Mouse (Mus musculus) testis, postnatal 14 days (tissue): Measurements from ENCODE around the gene Slc4a10.
A peak's percentile ranks its signal among the peaks of the same experiment; 100 is the strongest.

Experiments
- DNase-seq: peaks from one replicate; pipeline ENCODE4 v3.0.0; 2021; ENCODE audit warnings: low spot score

Slc4a10 gene

DNA sequence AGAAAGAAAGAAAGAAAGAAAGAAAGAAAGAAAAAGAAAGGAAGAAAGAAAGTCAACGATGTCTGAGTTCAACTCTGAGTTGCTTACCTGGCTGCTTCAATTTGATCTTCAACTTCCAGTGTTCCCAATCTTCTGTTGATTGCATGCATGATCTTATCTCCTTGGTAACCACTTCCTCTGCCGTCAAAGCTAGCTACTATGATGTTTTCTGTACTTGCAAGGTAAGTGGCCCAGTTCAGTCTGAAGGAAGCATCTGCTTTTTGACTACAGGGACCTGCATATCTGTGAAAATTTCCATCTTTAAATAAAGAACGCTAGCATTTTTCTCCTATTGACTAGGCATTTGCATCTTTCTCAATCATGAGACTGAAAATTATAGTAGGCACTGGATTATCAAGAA lies 305.8 kb downstream of the Slc4a10 start:
- DNase-seq, result no peak

DNA sequence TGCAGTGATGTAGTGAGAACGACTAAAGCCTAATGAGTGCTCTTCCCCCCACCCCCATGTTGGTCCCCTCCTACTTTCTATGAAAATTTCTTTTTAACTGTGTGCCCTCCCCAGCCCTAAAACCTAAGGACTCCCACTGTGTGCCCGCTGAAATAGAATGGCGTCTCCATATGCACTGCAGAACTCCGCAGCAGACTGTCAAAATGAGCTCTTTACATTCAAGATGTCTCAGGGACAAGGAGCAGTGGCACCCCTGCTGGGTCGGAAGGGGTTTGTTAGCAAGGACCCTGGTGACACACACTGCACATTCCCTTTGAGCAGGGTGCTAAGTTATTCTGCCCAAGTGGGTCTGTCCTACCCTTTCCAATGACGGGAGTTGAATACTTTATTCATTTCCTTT lies 309.5 kb downstream of the Slc4a10 start:
- DNase-seq, result no peak

GRCm38 (mm10) chr2:62356606-62357005 lies 310.3 kb downstream of the Slc4a10 start:
- no peak for DNase-seq

DNA sequence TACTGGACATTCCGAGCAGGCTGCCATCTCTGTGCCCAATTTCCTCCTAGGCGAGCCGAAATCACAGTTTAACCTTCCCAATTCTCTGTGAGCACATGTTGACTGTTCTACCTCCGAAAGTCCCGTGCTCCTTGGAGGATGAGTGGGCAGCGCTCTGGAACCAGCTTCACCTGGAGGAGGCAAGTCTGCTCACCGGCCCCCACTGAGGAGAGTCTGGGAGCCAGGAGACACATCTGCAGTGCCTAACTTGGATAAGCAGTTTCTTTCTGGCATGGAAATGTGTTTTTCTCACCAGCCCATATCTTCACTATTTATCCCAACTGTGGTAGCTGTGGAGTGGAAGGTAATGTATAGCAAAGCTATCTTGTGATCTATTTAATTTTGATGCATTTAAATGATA lies 311.0 kb downstream of the Slc4a10 start:
- no peak for DNase-seq

GRCm38 (mm10) chr2:62360872-62361271 lies 314.6 kb downstream of the Slc4a10 start:
- DNase-seq, result no peak

- no peak for DNase-seq
Measured at GRCm38 (mm10) chr2:62361514-62361913, 315.3 kb downstream of the Slc4a10 start.

DNA sequence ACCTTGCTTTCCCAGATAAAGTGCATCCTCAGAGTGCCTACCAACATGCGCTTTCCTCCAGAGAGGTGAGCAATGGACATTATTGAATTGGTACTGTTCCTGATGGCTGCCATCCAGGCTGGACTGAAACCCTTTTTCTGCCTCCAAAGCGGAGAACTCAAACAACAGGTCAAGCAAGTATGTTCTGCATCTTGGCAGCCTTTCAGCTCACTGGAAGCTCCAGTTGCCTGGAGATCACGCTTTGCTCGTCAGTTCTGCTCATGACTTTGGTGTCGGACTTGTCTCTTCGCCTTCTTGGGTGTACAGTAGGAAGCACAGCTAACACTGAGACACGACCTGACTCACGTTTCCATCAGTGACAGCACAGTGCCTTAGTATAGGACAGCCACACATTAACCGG lies 315.9 kb downstream of the Slc4a10 start:
- peak; percentile 14 for DNase-seq

- no peak for DNase-seq
Measured at GRCm38 (mm10) chr2:62363606-62364005, 317.3 kb downstream of the Slc4a10 start.

GRCm38 (mm10) chr2:62368349-62369053 lies 322.2 kb downstream of the Slc4a10 start:
- no peak for DNase-seq

DNA sequence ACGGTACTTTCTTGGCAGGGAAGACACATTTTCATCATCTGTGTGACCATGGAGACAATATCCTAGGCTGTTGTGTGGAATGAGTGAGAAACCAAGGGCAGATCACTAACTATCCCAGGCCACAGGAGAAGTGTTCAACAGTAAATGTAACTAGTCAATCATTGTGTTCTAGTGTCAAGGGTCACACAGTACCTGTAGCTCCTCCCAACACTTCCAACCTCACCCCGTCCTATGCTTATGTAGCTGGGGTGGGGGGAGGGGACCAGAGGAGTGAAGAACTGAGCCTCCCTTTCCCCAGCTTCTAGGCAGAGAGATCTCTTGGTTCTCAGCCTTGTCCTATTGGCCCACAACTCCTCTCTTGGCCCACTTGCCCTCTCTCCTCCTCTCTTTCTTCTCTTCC lies 323.8 kb downstream of the Slc4a10 start:
- DNase-seq, result no peak

DNA sequence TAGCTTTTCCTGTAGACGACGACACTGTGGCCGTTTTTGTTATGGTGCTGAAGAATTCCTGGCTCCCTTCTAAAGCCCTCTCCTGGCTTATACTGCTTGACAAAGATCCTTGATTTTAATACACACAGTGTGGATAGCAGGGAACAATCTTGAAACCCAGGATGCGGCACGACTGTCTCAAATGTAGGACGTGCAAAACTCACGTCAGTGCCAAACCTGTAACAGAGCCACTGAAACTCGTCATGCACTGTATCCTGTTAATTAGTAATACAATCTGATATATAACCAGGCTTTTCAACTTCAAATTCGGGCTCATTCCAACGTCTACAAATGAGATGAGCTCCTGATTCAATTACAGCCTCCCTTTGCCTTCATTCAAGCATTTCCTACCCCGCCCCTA lies 327.4 kb downstream of the Slc4a10 start:
- DNase-seq, result no peak
